Mouse (Mus musculus): ENCODE data around the gene Pomc. TPM values are rescaled to one million over a fixed set of nuclear protein-coding genes. Genes with fewer than 3 reads are reported as not detected.
"Not testable (repeated sequence)": the region's sequence is repeated elsewhere in the genome, so short reads cannot be mapped to it uniquely, and the experiment has no call there.

The Pomc gene
- under 1 TPM; 0.58 to 0.70 TPM for total RNA-seq (2021)
- long read RNA-seq, experiment 1: 0 reads
- long read RNA-seq, experiment 2: 0 reads

- no peak for DNase-seq (ENCODE audit: low spot score in 2 of 2)
Measured at GRCm38 (mm10) chr12:3954651-3955050, at the start of gene Pomc. Pomc (plus strand) TSS chr12:3954951.

- no peak for DNase-seq (ENCODE audit: low spot score in 2 of 2)
Measured at GRCm38 (mm10) chr12:3905436-3905835, 49.3 kb upstream of the Pomc start.

GRCm38 (mm10) chr12:3906308-3906707 lies 48.4 kb upstream of the Pomc start:
- DNase-seq (ENCODE audit: low spot score in 2 of 2): no peak

GRCm38 (mm10) chr12:3907008-3907407 lies 47.7 kb upstream of the Pomc start:
- no peak for DNase-seq (ENCODE audit: low spot score in 2 of 2)

GRCm38 (mm10) chr12:3907418-3907817 lies 47.3 kb upstream of the Pomc start:
- DNase-seq (ENCODE audit: low spot score in 2 of 2): no peak

GRCm38 (mm10) chr12:3910466-3911093 lies 44.2 kb upstream of the Pomc start:
- no peak for DNase-seq (ENCODE audit: low spot score in 2 of 2)

GRCm38 (mm10) chr12:3911831-3912348 lies 42.9 kb upstream of the Pomc start:
- DNase-seq (ENCODE audit: low spot score in 2 of 2): no peak

GRCm38 (mm10) chr12:3915852-3916251 lies 38.9 kb upstream of the Pomc start:
- no peak for DNase-seq (ENCODE audit: low spot score in 2 of 2)

GRCm38 (mm10) chr12:3917668-3918341 lies 36.9 kb upstream of the Pomc start:
- DNase-seq (ENCODE audit: low spot score in 2 of 2): no peak

GRCm38 (mm10) chr12:3918577-3918976 lies 36.2 kb upstream of the Pomc start:
- no peak for DNase-seq (ENCODE audit: low spot score in 2 of 2)

GRCm38 (mm10) chr12:3919423-3919822 lies 35.3 kb upstream of the Pomc start:
- no peak for DNase-seq (ENCODE audit: low spot score in 2 of 2)

GRCm38 (mm10) chr12:3926127-3926526 lies 28.6 kb upstream of the Pomc start:
- DNase-seq (ENCODE audit: low spot score in 2 of 2): peak; percentile 68 to 82

GRCm38 (mm10) chr12:3928841-3929240 lies 25.9 kb upstream of the Pomc start:
- no peak for DNase-seq (ENCODE audit: low spot score in 2 of 2)

- DNase-seq (ENCODE audit: low spot score in 2 of 2): not testable (repeated sequence)
Measured at GRCm38 (mm10) chr12:3930090-3930865, 24.5 kb upstream of the Pomc start.

GRCm38 (mm10) chr12:3942026-3942425 lies 12.7 kb upstream of the Pomc start:
- DNase-seq (ENCODE audit: low spot score in 2 of 2): no peak

- no peak for DNase-seq (ENCODE audit: low spot score in 2 of 2)
Measured at GRCm38 (mm10) chr12:3944454-3945073, 10.2 kb upstream of the Pomc start.

GRCm38 (mm10) chr12:3947503-3947902 lies 7.2 kb upstream of the Pomc start:
- DNase-seq (ENCODE audit: low spot score in 2 of 2): no peak

- DNase-seq (ENCODE audit: low spot score in 2 of 2): no peak
Measured at GRCm38 (mm10) chr12:3955371-3955770, 620 bp downstream of the Pomc start.

- no peak for DNase-seq (ENCODE audit: low spot score in 2 of 2)
Measured at GRCm38 (mm10) chr12:3956351-3956750, 1.6 kb downstream of the Pomc start.

GRCm38 (mm10) chr12:3959791-3960543 lies 5.2 kb downstream of the Pomc start:
- peak; percentile 76 to 78 for DNase-seq (ENCODE audit: low spot score in 2 of 2)

GRCm38 (mm10) chr12:3960553-3960952 lies 5.8 kb downstream of the Pomc start:
- no peak for DNase-seq (ENCODE audit: low spot score in 2 of 2)
